Mouse (Mus musculus): Measurements from ENCODE around the gene Mmrn1. TPM values are rescaled to one million over a fixed set of nuclear protein-coding genes. Genes with fewer than 3 reads are reported as not detected.

Mmrn1 gene
- polyA plus RNA-seq, 1 experiment: not detected

DNA sequence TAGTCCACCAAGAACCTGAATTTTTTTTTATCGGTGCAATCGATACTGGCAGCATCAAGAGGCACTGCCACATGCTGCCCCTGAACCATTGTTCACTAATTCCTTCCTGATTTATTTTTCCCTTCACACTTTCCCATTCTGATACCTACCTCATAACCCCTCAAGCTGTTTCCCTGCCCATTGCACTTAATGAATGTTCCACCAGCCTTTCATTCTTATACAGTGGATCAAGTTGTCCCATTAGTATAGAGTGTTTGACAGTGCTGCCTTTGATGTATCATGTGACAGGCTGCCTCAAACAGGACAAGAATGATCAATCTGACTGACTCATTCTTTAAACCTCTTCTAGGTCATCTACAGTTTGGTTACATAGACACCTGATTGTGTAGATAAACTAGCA lies 37.9 kb downstream of the Mmrn1 start:
- H3K4me1 ChIP-seq (ENCODE audit: control insufficient read depth, insufficient read depth, low read length): no peaks in the 10 kb centered on the region
- no peak overlapping the region for H3K9ac ChIP-seq (ENCODE audit: low read depth, poor library complexity, severe bottlenecking)
- no peak overlapping the region for H3K27ac ChIP-seq (ENCODE audit: insufficient read depth, low read length)
- H3K9me3 ChIP-seq (replicated peaks; ENCODE audit: control insufficient read depth, insufficient read depth, low read length, poor library complexity, severe bottlenecking): no peaks in the 10 kb centered on the region
- H3K27me3 ChIP-seq (ENCODE audit: control insufficient read depth, insufficient read depth, low read length, poor library complexity, severe bottlenecking): no peaks in the 10 kb centered on the region
- TF ChIP-seq EP300 (IDR thresholded peaks at IDR 0.05; ENCODE audit: insufficient read depth, low read depth, low read length) (no peak), POLR2A (IDR thresholded peaks at IDR 0.05; ENCODE audit: insufficient read depth, low read length) (no peak), CTCF (IDR thresholded peaks at IDR 0.05; ENCODE audit: low read depth, low read length) (no peak)
- H3K4me3 ChIP-seq (ENCODE audit: low read depth, low read length): no peak overlapping the region
- H3K36me3 ChIP-seq (ENCODE audit: control insufficient read depth, insufficient read depth, low read length, poor library complexity, severe bottlenecking): no peaks in the 10 kb centered on the region

DNA sequence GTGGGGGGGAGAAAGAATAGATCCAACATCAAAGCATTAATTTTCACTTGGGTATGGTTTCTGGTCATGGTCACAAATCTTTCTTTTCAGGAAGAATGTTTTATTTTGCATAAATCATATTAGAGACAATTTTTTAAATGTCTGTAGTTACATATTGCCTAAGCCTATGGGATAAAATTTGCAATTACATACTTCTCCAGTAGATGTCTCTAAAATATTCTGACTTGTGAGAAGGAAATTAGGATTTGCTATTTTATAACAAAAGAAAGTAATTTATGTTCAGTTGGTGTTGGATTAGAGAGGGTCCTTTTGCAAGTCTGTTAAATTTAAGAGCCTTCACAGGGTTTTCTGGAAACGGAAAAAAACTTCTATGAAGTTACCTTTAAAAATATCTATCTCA lies 39.0 kb downstream of the Mmrn1 start:
- Histone ChIP-seq H3K9ac (ENCODE audit: low read depth, poor library complexity, severe bottlenecking) (no peak overlapping the region), H3K4me3 (ENCODE audit: low read depth, low read length) (no peak overlapping the region), H3K36me3 (ENCODE audit: control insufficient read depth, insufficient read depth, low read length, poor library complexity, severe bottlenecking) (no peaks in the 10 kb centered on the region), H3K27me3 (ENCODE audit: control insufficient read depth, insufficient read depth, low read length, poor library complexity, severe bottlenecking) (no peaks in the 10 kb centered on the region), H3K4me1 (ENCODE audit: control insufficient read depth, insufficient read depth, low read length) (no peaks in the 10 kb centered on the region), H3K9me3 (replicated peaks; ENCODE audit: control insufficient read depth, insufficient read depth, low read length, poor library complexity, severe bottlenecking) (no peaks in the 10 kb centered on the region), H3K27ac (ENCODE audit: insufficient read depth, low read length) (no peak overlapping the region)
- no peak for TF ChIP-seq POLR2A (IDR thresholded peaks at IDR 0.05; ENCODE audit: insufficient read depth, low read length)
- no peak for TF ChIP-seq EP300 (IDR thresholded peaks at IDR 0.05; ENCODE audit: insufficient read depth, low read depth, low read length)
- TF ChIP-seq CTCF (IDR thresholded peaks at IDR 0.05; ENCODE audit: low read depth, low read length): no peak

DNA sequence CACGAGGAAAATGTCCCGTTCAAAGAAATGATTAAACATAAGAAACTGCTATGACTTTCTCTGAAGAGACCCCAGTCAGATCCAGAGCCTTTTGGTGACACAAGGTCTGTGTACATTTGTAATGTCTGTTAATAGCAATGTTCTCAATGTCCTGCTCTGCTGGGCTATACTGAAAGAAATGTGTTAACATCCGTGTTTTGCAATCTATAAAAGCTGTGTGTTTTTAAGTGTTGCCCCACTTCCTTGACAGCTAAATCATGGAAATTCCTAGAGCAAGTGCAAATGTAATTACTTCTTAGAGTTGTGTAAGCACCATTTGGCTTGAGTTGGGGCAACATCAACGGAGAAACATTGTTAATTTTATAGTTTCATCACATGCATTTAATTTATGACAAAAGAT lies 42.2 kb downstream of the Mmrn1 start:
- H3K27ac ChIP-seq (ENCODE audit: insufficient read depth, low read length): no peak overlapping the region
- no peaks in the 10 kb centered on the region for H3K4me1 ChIP-seq (ENCODE audit: control insufficient read depth, insufficient read depth, low read length)
- TF ChIP-seq EP300 (IDR thresholded peaks at IDR 0.05; ENCODE audit: insufficient read depth, low read depth, low read length) (no peak), POLR2A (IDR thresholded peaks at IDR 0.05; ENCODE audit: insufficient read depth, low read length) (no peak), CTCF (IDR thresholded peaks at IDR 0.05; ENCODE audit: low read depth, low read length) (no peak)
- no peaks in the 10 kb centered on the region for H3K36me3 ChIP-seq (ENCODE audit: control insufficient read depth, insufficient read depth, low read length, poor library complexity, severe bottlenecking)
- no peak overlapping the region for H3K4me3 ChIP-seq (ENCODE audit: low read depth, low read length)
- H3K9me3 ChIP-seq (replicated peaks; ENCODE audit: control insufficient read depth, insufficient read depth, low read length, poor library complexity, severe bottlenecking): no peaks in the 10 kb centered on the region
- H3K9ac ChIP-seq (ENCODE audit: low read depth, poor library complexity, severe bottlenecking): no peak overlapping the region
- H3K27me3 ChIP-seq (ENCODE audit: control insufficient read depth, insufficient read depth, low read length, poor library complexity, severe bottlenecking): no peaks in the 10 kb centered on the region

DNA sequence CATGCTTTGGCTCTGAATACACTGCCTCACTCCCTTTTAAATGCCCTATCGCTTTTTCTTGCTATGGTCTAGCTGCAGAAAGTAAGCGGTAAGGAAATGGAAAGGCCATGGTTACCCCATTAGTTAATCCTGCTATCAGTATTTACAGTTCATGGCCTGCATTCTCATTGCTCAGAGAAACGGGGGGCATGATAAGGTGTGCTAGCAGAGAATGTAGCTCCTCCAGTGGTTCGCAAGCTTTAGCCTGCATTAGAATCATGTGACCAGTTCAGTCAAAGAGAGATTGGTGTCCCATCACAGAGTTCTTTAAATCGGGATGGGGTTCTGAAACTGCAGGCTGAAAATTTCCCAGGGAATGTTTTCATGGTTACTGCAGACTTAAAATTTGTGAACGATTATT lies 44.6 kb downstream of the Mmrn1 start:
- TF ChIP-seq EP300 (IDR thresholded peaks at IDR 0.05; ENCODE audit: insufficient read depth, low read depth, low read length): no peak
- no peak for TF ChIP-seq POLR2A (IDR thresholded peaks at IDR 0.05; ENCODE audit: insufficient read depth, low read length)
- no peak for TF ChIP-seq CTCF (IDR thresholded peaks at IDR 0.05; ENCODE audit: low read depth, low read length)
- Histone ChIP-seq H3K4me1 (ENCODE audit: control insufficient read depth, insufficient read depth, low read length) (no peaks in the 10 kb centered on the region), H3K27me3 (ENCODE audit: control insufficient read depth, insufficient read depth, low read length, poor library complexity, severe bottlenecking) (no peaks in the 10 kb centered on the region), H3K9me3 (replicated peaks; ENCODE audit: control insufficient read depth, insufficient read depth, low read length, poor library complexity, severe bottlenecking) (no peaks in the 10 kb centered on the region), H3K27ac (ENCODE audit: insufficient read depth, low read length) (no peak overlapping the region), H3K9ac (ENCODE audit: low read depth, poor library complexity, severe bottlenecking) (no peak overlapping the region), H3K4me3 (ENCODE audit: low read depth, low read length) (no peak overlapping the region), H3K36me3 (ENCODE audit: control insufficient read depth, insufficient read depth, low read length, poor library complexity, severe bottlenecking) (no peaks in the 10 kb centered on the region)

DNA sequence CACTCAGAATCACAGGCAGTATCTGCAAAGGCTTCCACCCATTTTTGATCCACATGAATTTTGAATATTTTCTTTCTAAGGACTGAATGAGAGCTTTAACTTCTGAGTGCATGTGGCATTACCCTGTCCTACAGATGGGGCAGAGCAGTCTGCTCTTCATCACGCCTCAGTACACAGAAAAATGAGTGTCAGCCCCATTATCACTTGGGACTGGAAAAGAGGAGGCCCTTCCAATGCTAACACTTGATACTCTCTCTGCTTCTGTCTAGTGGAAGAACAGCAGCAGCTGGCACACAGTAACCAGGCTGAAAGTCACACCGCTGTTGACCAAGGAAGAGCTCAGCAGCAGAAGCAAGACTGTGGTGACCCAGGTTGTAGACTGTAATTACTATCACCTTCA lies 46.0 kb downstream of the Mmrn1 start:
- Histone ChIP-seq H3K27me3 (ENCODE audit: control insufficient read depth, insufficient read depth, low read length, poor library complexity, severe bottlenecking) (no peaks in the 10 kb centered on the region), H3K9me3 (replicated peaks; ENCODE audit: control insufficient read depth, insufficient read depth, low read length, poor library complexity, severe bottlenecking) (no peaks in the 10 kb centered on the region), H3K4me3 (ENCODE audit: low read depth, low read length) (no peak overlapping the region), H3K36me3 (ENCODE audit: control insufficient read depth, insufficient read depth, low read length, poor library complexity, severe bottlenecking) (no peaks in the 10 kb centered on the region), H3K9ac (ENCODE audit: low read depth, poor library complexity, severe bottlenecking) (no peak overlapping the region), H3K4me1 (ENCODE audit: control insufficient read depth, insufficient read depth, low read length) (no peaks in the 10 kb centered on the region), H3K27ac (ENCODE audit: insufficient read depth, low read length) (no peak overlapping the region)
- TF ChIP-seq POLR2A (IDR thresholded peaks at IDR 0.05; ENCODE audit: insufficient read depth, low read length): no peak
- TF ChIP-seq CTCF (IDR thresholded peaks at IDR 0.05; ENCODE audit: low read depth, low read length): no peak
- TF ChIP-seq EP300 (IDR thresholded peaks at IDR 0.05; ENCODE audit: insufficient read depth, low read depth, low read length): no peak

DNA sequence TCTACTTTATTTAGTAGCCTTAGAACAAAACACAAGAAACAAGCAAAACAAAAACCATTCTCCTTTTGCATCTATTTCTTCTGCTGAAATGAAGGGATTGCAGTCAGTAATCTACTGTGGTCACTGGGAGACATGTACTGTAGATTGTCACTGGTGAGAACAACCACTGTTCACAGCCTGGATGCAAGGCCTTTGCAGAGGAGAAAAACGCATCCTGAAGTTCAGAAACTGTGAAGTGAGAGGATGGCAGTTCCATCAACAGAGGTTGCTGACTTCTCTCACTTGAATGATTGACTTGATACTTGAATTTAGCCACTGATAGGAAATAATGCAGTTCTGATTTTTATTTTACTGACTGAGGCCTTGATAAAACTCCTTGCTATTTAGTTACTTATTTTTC lies 53.8 kb downstream of the Mmrn1 start:
- Histone ChIP-seq H3K9me3 (replicated peaks; ENCODE audit: control insufficient read depth, insufficient read depth, low read length, poor library complexity, severe bottlenecking) (no peaks in the 10 kb centered on the region), H3K36me3 (ENCODE audit: control insufficient read depth, insufficient read depth, low read length, poor library complexity, severe bottlenecking) (no peaks in the 10 kb centered on the region), H3K27me3 (ENCODE audit: control insufficient read depth, insufficient read depth, low read length, poor library complexity, severe bottlenecking) (no peaks in the 10 kb centered on the region), H3K9ac (ENCODE audit: low read depth, poor library complexity, severe bottlenecking) (no peak overlapping the region), H3K4me1 (ENCODE audit: control insufficient read depth, insufficient read depth, low read length) (no peaks in the 10 kb centered on the region), H3K4me3 (ENCODE audit: low read depth, low read length) (no peak overlapping the region), H3K27ac (ENCODE audit: insufficient read depth, low read length) (no peak overlapping the region)
- TF ChIP-seq EP300 (IDR thresholded peaks at IDR 0.05; ENCODE audit: insufficient read depth, low read depth, low read length) (no peak), POLR2A (IDR thresholded peaks at IDR 0.05; ENCODE audit: insufficient read depth, low read length) (no peak), CTCF (IDR thresholded peaks at IDR 0.05; ENCODE audit: low read depth, low read length) (no peak)
